Mouse (Mus musculus): ENCODE results near the gene Smc1a. TPM values are rescaled to one million over a fixed set of nuclear protein-coding genes. Genes with fewer than 3 reads are reported as not detected.
A peak's percentile ranks its signal among the peaks of the same experiment; 100 is the strongest.

Smc1a gene
- 105 and 112 TPM in 2 replicates for polyA plus RNA-seq (2016; fragmentation: Nextera tagmentation; extraction: Ambion mirVana)

DNA sequence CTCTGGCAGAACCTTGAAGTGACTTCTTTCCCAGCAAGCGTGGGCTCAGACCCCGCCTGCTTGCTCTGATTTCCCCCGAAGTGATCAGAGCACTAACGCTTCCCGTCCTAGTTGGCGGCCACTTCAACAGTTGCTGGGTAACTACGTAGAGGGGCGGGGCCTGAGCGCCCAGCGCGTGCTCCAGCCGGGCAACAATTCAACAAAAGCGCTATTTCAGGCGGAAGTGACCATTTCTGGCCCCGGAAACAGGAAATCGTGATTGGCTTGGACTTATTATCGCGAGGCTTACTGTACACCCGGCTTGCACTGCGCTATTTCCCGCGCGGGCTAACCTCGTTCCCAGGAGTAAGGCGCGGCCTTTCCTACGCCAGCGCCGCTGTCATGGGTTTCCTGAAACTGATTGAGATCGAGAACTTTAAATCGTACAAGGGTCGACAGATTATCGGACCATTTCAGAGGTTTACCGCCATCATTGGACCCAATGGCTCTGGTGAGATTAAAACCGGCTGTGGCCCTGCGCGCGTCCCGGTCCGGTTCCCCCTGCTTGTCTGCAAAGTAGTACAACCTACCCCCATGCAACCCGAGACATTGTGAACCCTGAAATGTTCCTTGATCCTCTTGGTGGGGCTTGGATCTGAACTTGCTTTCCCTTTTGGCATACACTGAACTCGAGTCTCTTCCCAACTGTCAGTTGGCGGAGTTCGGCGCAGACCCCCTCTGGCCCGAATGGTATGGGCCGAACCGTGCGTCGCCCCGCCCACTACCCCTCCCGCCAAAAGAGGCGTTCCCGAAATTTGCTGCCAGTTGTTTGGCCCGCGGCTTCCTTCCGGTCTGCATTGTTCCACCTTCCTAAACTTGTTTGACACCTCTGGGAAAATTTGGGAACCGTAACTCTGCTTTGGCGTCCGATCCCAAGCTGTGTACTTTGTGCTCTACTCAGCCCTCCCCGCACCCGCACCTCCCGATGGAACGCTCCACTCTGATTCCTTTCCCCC is at the start of gene Smc1a, which contains the start of gene Ribc1:
TSS of gene Smc1a (plus strand) at position 278 of the 995 bp plus-strand sequence.
TSS of gene Ribc1 (minus strand) at position 145 of the 995 bp plus-strand sequence.
- Histone ChIP-seq H3K4me1 (peaks cover 7% of the 10 kb centered on the region), H3K9me3 (replicated peaks) (no peaks in the 10 kb centered on the region), H3K4me2 (replicated peaks) (peak within 1 kb of the TSS; percentile 50), H3K9ac (peak within 1 kb of the TSS; percentile 59), H3K27ac (peak within 1 kb of the TSS; percentile 86), H3K4me3 (peak within 1 kb of the TSS; percentile 50), H3K27me3 (peaks cover 55% of the 10 kb centered on the region), H3K36me3 (0 out of 2 replicates have a peak, but pooled peaks cover 7% of the 10 kb centered on the region)
- WGBS, result 17% methylated on average over 63 of the region's 64 CpGs
- peak; percentile 99 for ATAC-seq (ENCODE audit: low FRiP score)

DNA sequence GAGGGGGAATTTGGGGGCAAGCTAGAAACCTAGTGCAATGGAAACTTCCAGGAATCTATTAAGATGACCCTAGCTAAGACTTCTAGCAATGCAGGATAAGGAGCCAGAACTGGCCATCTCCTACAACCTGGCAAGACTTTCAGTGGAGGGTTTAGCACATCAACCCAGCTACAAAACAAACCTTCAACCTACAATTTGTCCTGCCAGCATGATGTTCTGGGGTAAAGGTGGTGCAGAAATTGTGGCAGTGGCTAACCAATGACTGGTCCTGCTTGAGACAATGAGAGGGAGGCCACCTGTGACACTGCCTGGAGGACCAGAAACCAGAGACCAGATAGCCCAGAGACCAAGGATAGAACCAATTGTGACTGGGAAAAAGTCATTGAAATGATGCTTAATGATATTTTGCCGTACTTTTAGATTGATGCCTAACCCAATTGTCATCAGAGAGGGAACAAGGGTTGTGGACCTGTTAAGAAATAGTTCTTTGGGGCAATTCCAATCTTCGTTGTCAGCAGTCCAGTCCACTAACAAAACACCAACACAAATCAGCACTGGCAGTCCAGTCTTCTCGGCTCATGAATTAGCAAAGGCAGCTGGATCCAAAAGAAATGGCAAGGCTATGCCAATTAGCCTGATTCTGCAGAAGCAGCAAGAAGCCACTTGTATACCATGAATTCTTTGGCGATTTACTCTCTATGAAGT is 17.1 kb upstream of the Smc1a start:
- H3K4me1 ChIP-seq, result no peaks in the 10 kb centered on the region
- no peak overlapping the region for H3K27ac ChIP-seq
- H3K9ac ChIP-seq, result no peak overlapping the region
- 70% methylated on average over 4 of the region's 4 CpGs for WGBS
- H3K27me3 ChIP-seq, result peaks cover 73% of the 10 kb centered on the region
- H3K4me3 ChIP-seq, result no peak overlapping the region
- 0 out of 2 replicates have a peak, but pooled peaks cover 4% of the 10 kb centered on the region for H3K36me3 ChIP-seq
- no peak overlapping the region for H3K4me2 ChIP-seq (replicated peaks)
- H3K9me3 ChIP-seq (replicated peaks), result no peaks in the 10 kb centered on the region
- no peak for ATAC-seq (ENCODE audit: low FRiP score)

DNA sequence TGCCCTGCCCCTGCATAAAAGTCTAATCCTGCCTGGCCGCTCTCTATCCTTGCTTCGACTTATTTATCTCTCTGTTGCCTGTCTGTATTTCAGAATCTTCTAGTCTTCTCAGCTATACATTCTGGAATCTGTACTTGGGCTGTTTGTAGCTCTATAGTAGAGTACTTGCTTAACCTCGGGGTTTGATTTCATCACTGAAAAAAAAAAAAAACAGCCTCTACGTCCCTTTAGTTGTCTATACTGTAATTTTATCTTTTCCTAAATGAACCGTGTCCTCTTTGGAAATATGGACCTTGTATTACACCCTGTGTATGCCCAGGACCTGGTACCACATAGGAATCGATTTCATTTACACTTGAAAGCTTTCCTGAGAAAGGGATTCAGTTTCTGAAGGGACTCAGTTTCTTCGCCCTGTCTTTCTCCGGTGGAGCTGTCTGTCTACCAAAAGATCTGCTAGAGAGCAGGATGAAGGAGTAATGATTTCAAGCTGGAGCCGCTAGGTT is 15.0 kb upstream of the Smc1a start:
- Histone ChIP-seq H3K9ac (no peak overlapping the region), H3K27ac (no peak overlapping the region), H3K4me2 (replicated peaks) (peak overlapping the region; percentile 61), H3K27me3 (peaks cover 81% of the 10 kb centered on the region), H3K36me3 (0 out of 2 replicates have a peak, but pooled peaks cover 9% of the 10 kb centered on the region), H3K4me3 (peak overlapping the region; percentile 41), H3K9me3 (replicated peaks) (no peaks in the 10 kb centered on the region), H3K4me1 (no peaks in the 10 kb centered on the region)
- ATAC-seq (ENCODE audit: low FRiP score), result peak; percentile 6; the same call in 1 of the 2 replicates
- 41% methylated on average over 9 of the region's 9 CpGs for WGBS

DNA sequence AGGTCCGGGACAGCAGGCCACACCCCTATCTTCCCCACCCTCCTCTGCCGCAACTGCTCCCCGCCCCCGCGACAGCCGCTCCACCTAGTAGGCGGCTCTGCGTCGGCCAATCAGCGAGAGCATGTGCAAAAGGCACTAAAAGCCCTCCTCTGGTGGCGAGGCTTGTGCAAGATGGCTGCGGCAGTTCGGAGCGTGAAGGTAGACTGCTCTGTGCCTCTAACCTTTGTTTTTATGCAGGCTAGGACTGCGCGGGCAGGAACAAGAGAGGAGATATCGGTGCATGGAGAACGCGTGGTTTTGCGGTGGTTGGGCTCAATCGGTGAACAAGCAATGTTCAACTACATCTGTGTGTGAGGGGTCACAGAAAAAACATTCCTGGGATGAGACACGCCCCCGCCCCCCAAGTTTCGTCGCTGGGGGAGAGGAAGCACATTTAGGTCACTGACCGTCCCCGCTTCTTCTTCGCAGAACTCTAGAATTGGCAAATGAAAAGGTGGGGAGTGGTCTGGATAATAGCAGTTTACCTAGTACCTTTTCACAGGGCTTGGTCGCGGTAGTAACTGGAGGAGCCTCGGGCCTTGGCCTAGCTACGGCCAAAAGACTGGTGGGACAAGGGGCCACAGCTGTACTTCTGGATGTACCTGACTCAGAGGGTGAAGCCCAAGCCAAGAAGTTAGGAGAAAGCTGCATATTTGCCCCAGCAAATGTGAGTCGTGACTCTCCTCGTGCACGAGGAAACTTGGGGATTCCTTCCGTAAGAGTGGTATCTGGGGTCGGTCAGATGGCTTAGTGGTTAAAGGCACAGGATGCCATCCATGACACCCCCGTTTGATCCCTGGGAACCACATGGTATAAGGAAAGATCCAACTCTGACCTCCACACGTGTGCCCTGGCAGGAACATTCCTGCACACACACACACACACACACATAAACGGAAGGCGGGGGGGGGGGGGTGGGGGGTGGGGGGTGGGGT is 14.2 kb upstream of the Smc1a start, which contains the start of gene Hsd17b10:
TSS of gene Hsd17b10 (plus strand) at position 109 of the 974 bp plus-strand sequence.
- H3K27me3 ChIP-seq, result peaks cover 82% of the 10 kb centered on the region
- H3K4me1 ChIP-seq, result no peaks in the 10 kb centered on the region
- H3K27ac ChIP-seq, result peak within 1 kb of the TSS; percentile 60; the same call in 1 of the 2 replicates
- no peaks in the 10 kb centered on the region for H3K9me3 ChIP-seq (replicated peaks)
- H3K9ac ChIP-seq, result peak within 1 kb of the TSS; percentile 54
- 22% methylated on average over 38 of the region's 41 CpGs for WGBS
- peak; percentile 96 for ATAC-seq (ENCODE audit: low FRiP score)
- H3K4me2 ChIP-seq (replicated peaks), result peak within 1 kb of the TSS; percentile 61
- H3K4me3 ChIP-seq, result peak within 1 kb of the TSS; percentile 41
- 0 out of 2 replicates have a peak, but pooled peaks cover 10% of the 10 kb centered on the region for H3K36me3 ChIP-seq

DNA sequence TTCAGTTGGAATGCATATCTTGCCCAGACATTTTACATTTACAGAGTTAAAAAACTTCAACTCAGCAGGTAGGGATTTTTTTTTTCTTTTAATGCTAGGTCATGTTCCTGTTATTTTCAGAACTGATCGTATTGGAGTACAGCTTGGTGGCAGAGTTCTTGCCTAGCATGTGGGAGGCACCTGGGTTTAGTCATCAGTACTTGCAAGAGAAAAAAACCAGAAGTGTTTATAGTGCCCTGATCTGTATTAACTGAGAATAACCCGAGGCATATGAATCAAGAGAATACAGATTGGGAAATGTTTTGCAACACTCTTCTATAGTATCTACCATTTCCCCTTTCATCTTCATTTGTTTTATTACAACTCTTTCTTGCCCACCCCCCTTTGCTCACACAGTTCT is 13.4 kb upstream of the Smc1a start:
- peak overlapping the region; percentile 61 for H3K4me2 ChIP-seq (replicated peaks)
- H3K4me1 ChIP-seq, result no peaks in the 10 kb centered on the region
- no peak overlapping the region for H3K9ac ChIP-seq
- peak overlapping the region; percentile 41; the same call in 1 of the 2 replicates for H3K4me3 ChIP-seq
- no peak overlapping the region for H3K27ac ChIP-seq
- peaks cover 82% of the 10 kb centered on the region for H3K27me3 ChIP-seq
- 0 out of 2 replicates have a peak, but pooled peaks cover 12% of the 10 kb centered on the region for H3K36me3 ChIP-seq
- 80% methylated on average over 2 of the region's 2 CpGs for WGBS
- no peak for ATAC-seq (ENCODE audit: low FRiP score)
- H3K9me3 ChIP-seq (replicated peaks), result no peaks in the 10 kb centered on the region

- H3K9ac ChIP-seq, result no peak overlapping the region
- 0 out of 2 replicates have a peak, but pooled peaks cover 12% of the 10 kb centered on the region for H3K36me3 ChIP-seq
- ATAC-seq (ENCODE audit: low FRiP score), result no peak
- H3K27me3 ChIP-seq, result peaks cover 66% of the 10 kb centered on the region
- 75% methylated on average over 1 of the region's 1 CpGs for WGBS
- no peak overlapping the region for H3K4me3 ChIP-seq
- H3K9me3 ChIP-seq (replicated peaks), result no peaks in the 10 kb centered on the region
- no peak overlapping the region for H3K4me2 ChIP-seq (replicated peaks)
- no peaks in the 10 kb centered on the region for H3K4me1 ChIP-seq
- H3K27ac ChIP-seq, result no peak overlapping the region
Measured at GRCm38 (mm10) chrX:152007863-152008262, 8.4 kb upstream of the Smc1a start.

GRCm38 (mm10) chrX:152015752-152016150 is 477 bp upstream of the Smc1a start:
- Histone ChIP-seq H3K9ac (peak overlapping the region; percentile 48), H3K27ac (peak overlapping the region; percentile 86), H3K9me3 (replicated peaks) (no peaks in the 10 kb centered on the region), H3K36me3 (0 out of 2 replicates have a peak, but pooled peaks cover 7% of the 10 kb centered on the region), H3K4me2 (replicated peaks) (peak overlapping the region; percentile 49), H3K4me3 (peak overlapping the region; percentile 50), H3K4me1 (peaks cover 7% of the 10 kb centered on the region), H3K27me3 (peaks cover 57% of the 10 kb centered on the region)
- 27% methylated on average over 11 of the region's 11 CpGs for WGBS
- ATAC-seq (ENCODE audit: low FRiP score), result peak; percentile 49; the same call in 1 of the 2 replicates

- 27% methylated on average over 14 of the region's 14 CpGs for WGBS
- 0 out of 2 replicates have a peak, but pooled peaks cover 7% of the 10 kb centered on the region for H3K36me3 ChIP-seq
- peak overlapping the region; percentile 50 for H3K4me2 ChIP-seq (replicated peaks)
- H3K4me3 ChIP-seq, result peak overlapping the region; percentile 50
- peaks cover 54% of the 10 kb centered on the region for H3K27me3 ChIP-seq
- ATAC-seq (ENCODE audit: low FRiP score), result no peak
- H3K27ac ChIP-seq, result no peak overlapping the region
- peak overlapping the region; percentile 59 for H3K9ac ChIP-seq
- no peaks in the 10 kb centered on the region for H3K9me3 ChIP-seq (replicated peaks)
- H3K4me1 ChIP-seq, result peaks cover 7% of the 10 kb centered on the region
Measured at GRCm38 (mm10) chrX:152017186-152017585, 958 bp downstream of the Smc1a start.

- peaks cover 60% of the 10 kb centered on the region for H3K27me3 ChIP-seq
Measured at GRCm38 (mm10) chrX:152019294-152019693, 3.1 kb downstream of the Smc1a start.

DNA sequence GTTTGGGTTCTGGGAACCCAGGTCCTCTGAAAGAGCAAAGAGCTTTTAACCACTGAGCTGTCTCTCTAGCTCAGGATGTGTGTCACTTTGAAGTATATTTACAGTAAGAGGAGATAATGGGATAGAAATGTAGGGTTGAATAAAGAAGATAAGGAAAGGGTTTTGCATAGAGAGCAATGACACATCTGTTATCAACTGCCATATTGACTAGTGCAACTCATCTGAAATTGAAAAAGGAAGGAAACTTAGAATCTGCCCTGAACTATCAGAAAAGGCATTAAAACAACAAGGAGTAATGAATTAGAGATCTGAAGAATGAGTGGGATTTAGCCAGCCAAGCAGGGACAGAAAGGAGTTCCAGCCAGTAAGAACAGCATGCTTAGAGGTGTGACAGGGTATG is 23.6 kb downstream of the Smc1a start:
- Histone ChIP-seq H3K36me3 (peaks cover 23% of the 10 kb centered on the region), H3K9me3 (replicated peaks) (no peaks in the 10 kb centered on the region), H3K9ac (no peak overlapping the region), H3K4me1 (no peaks in the 10 kb centered on the region), H3K27ac (no peak overlapping the region), H3K4me3 (no peak overlapping the region), H3K4me2 (replicated peaks) (no peak overlapping the region), H3K27me3 (peaks cover 52% of the 10 kb centered on the region)
- no peak for ATAC-seq (ENCODE audit: low FRiP score)

More at GRCm38 (mm10) chrX:152019294-152019693, 3.1 kb downstream of the Smc1a start:
- Histone ChIP-seq H3K36me3 (no peaks in the 10 kb centered on the region), H3K4me1 (peaks cover 7% of the 10 kb centered on the region), H3K4me3 (no peak overlapping the region), H3K9me3 (replicated peaks) (no peaks in the 10 kb centered on the region), H3K4me2 (replicated peaks) (no peak overlapping the region), H3K9ac (no peak overlapping the region), H3K27ac (no peak overlapping the region)
- no peak for ATAC-seq (ENCODE audit: low FRiP score)
- 90% methylated on average over 2 of the region's 2 CpGs for WGBS

- no peak overlapping the region for H3K4me3 ChIP-seq
- H3K27me3 ChIP-seq, result peaks cover 39% of the 10 kb centered on the region
- H3K27ac ChIP-seq, result no peak overlapping the region
- H3K36me3 ChIP-seq, result peaks cover 10% of the 10 kb centered on the region
- H3K9ac ChIP-seq, result no peak overlapping the region
- no peaks in the 10 kb centered on the region for H3K4me1 ChIP-seq
- H3K9me3 ChIP-seq (replicated peaks), result no peaks in the 10 kb centered on the region
- H3K4me2 ChIP-seq (replicated peaks), result no peak overlapping the region
- no peak for ATAC-seq (ENCODE audit: low FRiP score)
Measured at GRCm38 (mm10) chrX:152047230-152047629, 31.0 kb downstream of the Smc1a start.
